Comparison of ENCODE assay signal across 25 mouse cellular contexts in genomic region chr1:63918200-63918599, GRCm38 (mm10).
"Had no signal": no experiment of that assay in that cellular context is flagged by ENCODE, and none has a peak within 500 bp of the region (broad histone marks: within the 10 kb centered on the region; RNA-seq: fewer than 3 reads in every experiment).

No protein-coding gene starts in this region.

- ATAC-seq: hindbrain, postnatal 0 days; intestine, embryonic 16.5 days; liver, embryonic 12.5 days had no signal

- H3K4me3 ChIP-seq: heart, embryonic 10.5 days; heart, embryonic 12.5 days; hindbrain, embryonic 13.5 days; hindbrain, embryonic 15.5 days; kidney, embryonic 15.5 days; limb, embryonic 13.5 days; limb, embryonic 15.5 days; liver, embryonic 12.5 days had no signal

- DNase-seq: gastrocnemius, postnatal 14 days; gastrocnemius, postnatal 36 days; heart, adult 18-20 months; heart, postnatal 14 days; heart, postnatal 36 days; kidney, adult 11 months; kidney, adult 2 months; kidney, adult 9 months; kidney, postnatal 14 days; kidney, postnatal 36 days; layer of hippocampus, adult 9-11 months; layer of hippocampus, postnatal 36 days; left cerebral cortex, postnatal 4 days had no signal

- H3K27ac ChIP-seq: heart, embryonic 10.5 days; hindbrain, embryonic 13.5 days; hindbrain, embryonic 15.5 days; hindbrain, postnatal 0 days; kidney, embryonic 15.5 days; kidney, postnatal 0 days; limb, embryonic 13.5 days; limb, embryonic 15.5 days; liver, embryonic 12.5 days; liver, embryonic 14.5 days had no signal
